Mouse (Mus musculus) mouse trophoblast stem cell (cell line): ENCODE measurements at regions not wholly inside any gene's neighbourhood (a gene's known extent, or its start where the extent isn't known, plus 50 kb on each side); places are given as distances from the start of the nearest gene placed in this dataset.

Experiments used
- in situ Hi-C, 2 experiments: fragments of 300-500 bp; cut with MseI, MboI; formaldehyde crosslinking; loops; 2 replicates in 1 of 2; 3 replicates in 1 of 2; pipeline ENCODE4 v1.15.1; 2025

- in situ Hi-C loops: loop anchor here in 1 of 2 experiments (25.0 kb wide), 1 partner anchor 938 kb away; no protein-coding TSS in a partner anchor
Observed at GRCm38 (mm10) chr2:56025059-56025458, 589.3 kb downstream of the Kcnj3 start.

GRCm38 (mm10) chr2:56028958-56029357 lies 593.2 kb downstream of the Kcnj3 start:
- in situ Hi-C loops: loop anchor here in 1 of 2 experiments (25.0 kb wide), 1 partner anchor 942 kb away; no protein-coding TSS in a partner anchor
